Mouse (Mus musculus) stomach, postnatal 0 days (tissue): ENCODE measurements at regions not wholly inside any gene's neighbourhood (a gene's known extent, or its start where the extent isn't known, plus 50 kb on each side); places are given as distances from the start of the nearest gene placed in this dataset.

Experiments
- CTCF ChIP-seq: IDR thresholded peaks from 2 replicates; pipeline ENCODE4 v1.5.1; 2016; ENCODE audit warnings: antibody characterized with exemption, low read depth, mild to moderate bottlenecking, moderate library complexity
- EP300 ChIP-seq: optimal IDR thresholded peaks from 2 replicates; pipeline ENCODE3; 2016; ENCODE audit warnings: antibody characterized with exemption

GRCm38 (mm10) chr5:43088650-43089397, 144.1 kb upstream of the Cpeb2 start:
- no peak for TF ChIP-seq CTCF
- TF ChIP-seq EP300, result no peak
